Mouse (Mus musculus) heart, postnatal 25 days (tissue): ENCODE measurements around the gene Gch1. TPM values are rescaled to one million over a fixed set of nuclear protein-coding genes. Genes with fewer than 3 reads are reported as not detected.

ENCODE experiments used
- DNase-seq: peaks from one replicate; pipeline ENCODE4 v3.0.0; 2022; ENCODE audit warnings: low spot score
- intact Hi-C: fragments of 180-260 bp; cut with DNase I; formaldehyde crosslinking; loops from one replicate; pipeline ENCODE4 v1.15.1; 2025
- total RNA-seq, 2 experiments: library from RNA; stranded (reverse); gene quantifications; 2 replicates each; pipeline ENCODE4 v1.2.3; 2021

Gch1 gene
- total RNA-seq, 2 experiments from 2014 or later, result 6.8 to 7.3 TPM

DNA sequence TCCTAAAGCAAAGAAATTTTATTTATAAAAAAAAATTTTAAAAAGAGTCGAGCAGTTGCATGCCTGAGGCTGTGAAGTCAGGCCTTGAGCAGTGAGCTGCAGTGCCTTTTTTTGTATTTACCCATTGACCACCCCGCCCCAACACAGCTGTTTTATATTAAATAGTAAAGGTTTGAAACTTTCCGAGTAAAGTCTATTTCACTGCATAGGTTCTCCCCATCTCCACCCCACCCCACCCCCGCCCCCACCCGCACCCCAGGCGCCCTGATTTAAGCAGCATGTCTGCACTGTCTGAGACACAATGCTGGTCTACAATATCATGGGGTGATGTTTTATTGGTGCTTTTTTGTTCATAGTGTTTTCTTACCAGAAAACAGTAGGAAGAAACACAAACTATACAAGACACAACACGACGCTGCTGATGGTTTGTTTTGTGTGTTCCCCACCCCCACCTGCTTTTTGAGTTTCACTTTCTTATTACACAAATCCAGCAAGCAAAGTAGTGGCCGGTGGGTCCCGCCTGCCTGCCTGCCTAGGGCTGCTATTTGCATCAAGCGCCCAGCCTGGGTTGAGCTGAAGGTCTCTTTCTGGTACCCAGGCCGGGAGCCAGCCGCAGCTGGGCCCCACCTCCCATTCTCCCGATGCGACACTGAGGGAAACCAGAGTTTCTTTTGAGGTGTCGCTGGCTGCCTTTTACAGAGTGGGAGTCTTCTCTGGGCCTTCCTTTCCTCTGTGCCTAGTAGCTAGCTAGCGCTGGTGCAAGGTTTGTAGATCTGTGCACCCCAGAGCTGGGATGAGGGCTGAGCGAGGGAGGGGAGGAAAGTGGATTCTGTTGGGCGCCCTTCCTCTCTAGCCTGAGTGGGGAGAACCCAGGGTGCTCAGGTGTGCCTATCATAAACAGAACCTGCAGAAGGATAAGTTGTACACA, 84.7 kb downstream of the Gch1 start:
- intact Hi-C loops, result loop anchor here (5.0 kb wide), 1 partner anchor 153 kb away; no protein-coding TSS in a partner anchor

More for the DNA sequence above, 84.7 kb downstream of the Gch1 start:
- no peak for DNase-seq

Other genes starting within 250 kb of the Gch1 start
- gene Wdhd1, start 87.4 kb upstream of the Gch1 start, total RNA-seq, result 1 to 10 TPM in 1 of 2 experiments, under 1 TPM in 1; 0.75 to 1.8 TPM
- 10 to 100 TPM; 13.1 to 16.9 TPM for gene Socs4, start 87.5 kb upstream of the Gch1 start, total RNA-seq
- gene Mapk1ip1l, start 108.9 kb upstream of the Gch1 start, total RNA-seq, result 10 to 100 TPM; 31.3 to 36.7 TPM
- gene Lgals3, start 178.3 kb upstream of the Gch1 start, total RNA-seq, result 1 to 10 TPM; 3.5 to 4.0 TPM
- gene Dlgap5, start 229.0 kb upstream of the Gch1 start, total RNA-seq, result 1 to 10 TPM in 1 of 2 experiments, under 1 TPM in 1; 0.57 to 1.1 TPM